Mouse (Mus musculus): Measurements from ENCODE around the gene Tada3.
A peak's percentile ranks its signal among the peaks of the same experiment; 100 is the strongest.

Tada3 gene

GRCm38 (mm10) chr6:113386025-113386424, 8.3 kb upstream of the Tada3 start:
- no peak for DNase-seq (ENCODE audit: low spot score)

- DNase-seq (ENCODE audit: low spot score) = no peak
These were observed 7.6 kb upstream of the Tada3 start for GRCm38 (mm10) chr6:113385160-113385714.

- no peak for DNase-seq (ENCODE audit: low spot score)
These were observed 6.8 kb upstream of the Tada3 start for GRCm38 (mm10) chr6:113384351-113384927.

GRCm38 (mm10) chr6:113380480-113380879, 2.8 kb upstream of the Tada3 start:
- DNase-seq (ENCODE audit: low spot score) = no peak

GRCm38 (mm10) chr6:113379246-113379645, 1.6 kb upstream of the Tada3 start:
- no peak for DNase-seq (ENCODE audit: low spot score)

GRCm38 (mm10) chr6:113377172-113377495, 549 bp downstream of the Tada3 start:
- DNase-seq (ENCODE audit: low spot score) = no peak

- DNase-seq (ENCODE audit: low spot score) = no peak
These were observed 4.2 kb downstream of the Tada3 start for GRCm38 (mm10) chr6:113373491-113373890.

- DNase-seq (ENCODE audit: low spot score) = no peak
These were observed 7.3 kb downstream of the Tada3 start for GRCm38 (mm10) chr6:113370194-113370929.

- DNase-seq (ENCODE audit: low spot score) = no peak
These were observed 9.1 kb downstream of the Tada3 start for GRCm38 (mm10) chr6:113368577-113368976.

GRCm38 (mm10) chr6:113368124-113368523, 9.6 kb downstream of the Tada3 start:
- no peak for DNase-seq (ENCODE audit: low spot score)

- no peak for DNase-seq (ENCODE audit: low spot score)
These were observed 10.1 kb downstream of the Tada3 start for GRCm38 (mm10) chr6:113367574-113367973.

GRCm38 (mm10) chr6:113366639-113367038, 11.0 kb downstream of the Tada3 start:
- no peak for DNase-seq (ENCODE audit: low spot score)

- no peak for DNase-seq (ENCODE audit: low spot score)
These were observed 13.1 kb downstream of the Tada3 start for GRCm38 (mm10) chr6:113364518-113365135.

- no peak for DNase-seq (ENCODE audit: low spot score)
These were observed 15.4 kb downstream of the Tada3 start for GRCm38 (mm10) chr6:113362241-113362640.

GRCm38 (mm10) chr6:113361476-113361875, 16.2 kb downstream of the Tada3 start:
- no peak for DNase-seq (ENCODE audit: low spot score)

- no peak for DNase-seq (ENCODE audit: low spot score)
These were observed 24.0 kb downstream of the Tada3 start for GRCm38 (mm10) chr6:113353696-113354095.

- no peak for DNase-seq (ENCODE audit: low spot score)
These were observed 24.9 kb downstream of the Tada3 start for GRCm38 (mm10) chr6:113352820-113353219.

GRCm38 (mm10) chr6:113351653-113352052, 26.0 kb downstream of the Tada3 start:
- DNase-seq (ENCODE audit: low spot score) = no peak

GRCm38 (mm10) chr6:113351161-113351560, 26.5 kb downstream of the Tada3 start:
- no peak for DNase-seq (ENCODE audit: low spot score)

- no peak for DNase-seq (ENCODE audit: low spot score)
These were observed 27.1 kb downstream of the Tada3 start for GRCm38 (mm10) chr6:113350538-113350937.

GRCm38 (mm10) chr6:113346897-113347296, 30.8 kb downstream of the Tada3 start:
- no peak for DNase-seq (ENCODE audit: low spot score)

GRCm38 (mm10) chr6:113344321-113344720, 33.4 kb downstream of the Tada3 start:
- peak; percentile 78 for DNase-seq (ENCODE audit: low spot score)

Measured in testis, postnatal 10 days (tissue).